Mouse (Mus musculus): Measurements from ENCODE around the gene Tfap2c. TPM values are rescaled to one million over a fixed set of nuclear protein-coding genes. Genes with fewer than 3 reads are reported as not detected.

Tfap2c gene
- total RNA-seq, 1 experiment from 2014 or later: not detected

DNA sequence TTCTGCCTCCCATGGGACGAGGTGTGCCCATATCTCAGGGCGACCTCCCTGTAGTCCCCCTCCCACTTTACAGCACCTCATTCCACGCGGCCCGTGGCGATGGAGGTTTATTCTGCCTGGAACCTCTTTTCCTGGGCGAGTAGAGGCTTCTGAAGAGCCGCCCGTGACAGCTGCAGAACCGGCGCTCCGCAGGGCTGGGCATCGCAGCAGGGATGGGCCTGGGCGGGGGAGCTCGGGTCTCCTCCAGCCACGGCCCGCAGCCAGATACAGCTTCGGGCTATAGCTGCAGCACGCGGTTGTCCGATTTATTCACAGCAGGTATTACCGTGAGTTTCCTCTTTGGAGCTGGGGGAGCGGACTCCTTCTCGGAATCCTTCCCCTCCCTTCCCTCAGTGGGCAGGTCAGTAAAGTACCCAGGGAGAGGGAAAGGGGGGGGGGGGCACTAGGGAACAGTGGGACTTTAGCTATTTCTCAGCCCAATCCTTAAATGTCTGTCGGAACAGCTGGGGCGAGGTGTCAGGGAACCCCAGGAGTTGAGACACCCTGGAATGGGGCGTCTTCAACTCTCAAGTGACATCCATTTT is 629 bp upstream of the Tfap2c start:
- ATAC-seq (replicated peaks; ENCODE audit: insufficient number of reproducible peaks, low FRiP score, low TSS enrichment, poor library complexity, severe bottlenecking): no peak

DNA sequence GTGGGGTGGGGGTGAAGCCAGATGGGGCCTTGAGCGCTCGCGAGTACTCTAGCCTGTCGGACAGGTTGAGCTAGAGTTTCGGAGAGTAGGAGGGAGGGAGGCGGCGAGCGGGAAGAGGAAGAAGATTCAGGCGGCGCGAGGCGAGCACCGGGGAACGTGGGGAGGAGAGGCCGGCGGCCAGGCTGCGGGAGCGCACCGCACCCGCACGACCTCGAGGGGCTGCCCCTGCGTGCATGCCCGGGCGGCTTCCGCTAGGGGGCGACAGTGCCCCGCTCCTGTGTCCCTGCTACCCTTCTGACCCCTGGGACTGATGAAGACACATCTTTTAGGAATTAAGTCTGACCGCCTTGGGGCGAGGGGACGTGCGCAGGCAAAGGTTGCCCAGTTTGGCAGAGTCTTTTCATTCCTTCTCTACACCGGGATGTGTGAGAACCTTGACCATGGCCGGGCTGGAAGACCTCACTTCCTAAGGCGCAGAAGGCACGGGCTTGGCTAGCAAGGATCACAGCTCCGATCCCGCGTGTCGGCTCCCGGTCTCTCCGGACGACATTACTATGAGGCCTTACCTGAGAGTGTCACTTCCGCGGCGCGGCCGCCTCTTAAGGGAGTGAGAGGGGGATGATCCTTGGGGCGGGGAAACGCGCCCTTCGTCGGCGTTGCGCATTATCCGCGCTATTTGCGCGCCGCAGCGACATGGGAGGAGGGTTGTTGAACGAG is 1.1 kb downstream of the Tfap2c start:
- no peak for ATAC-seq (replicated peaks; ENCODE audit: insufficient number of reproducible peaks, low FRiP score, low TSS enrichment, poor library complexity, severe bottlenecking)

DNA sequence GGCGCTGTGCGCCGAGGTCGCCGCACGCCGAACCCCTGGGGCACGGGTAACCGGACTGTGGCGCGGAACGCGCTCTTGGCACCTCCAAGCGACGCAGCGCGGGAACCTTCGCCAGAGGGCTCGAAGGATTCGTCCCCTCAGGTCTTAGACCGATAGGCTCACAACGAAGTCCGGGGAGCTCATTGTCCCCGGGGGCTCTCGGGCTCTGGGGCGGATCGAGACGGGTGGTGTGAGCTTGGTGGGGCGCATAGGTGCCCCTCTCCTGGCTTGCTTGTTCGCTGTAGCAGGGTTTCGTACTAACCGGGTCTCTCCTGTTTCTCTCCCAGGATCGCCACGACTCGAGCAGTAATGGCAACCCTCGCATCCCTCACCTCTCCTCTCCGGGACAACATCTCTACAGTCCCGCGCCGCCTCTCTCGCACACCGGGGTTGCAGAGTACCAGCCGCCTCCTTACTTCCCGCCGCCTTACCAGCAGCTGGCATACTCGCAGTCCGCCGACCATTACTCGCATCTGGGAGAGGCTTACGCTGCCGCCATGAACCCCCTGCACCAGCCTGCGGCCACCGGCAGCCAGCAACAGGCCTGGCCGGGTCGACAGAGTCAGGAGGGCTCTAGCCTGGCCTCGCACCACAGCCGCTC is 1.8 kb downstream of the Tfap2c start:
- no peak for ATAC-seq (replicated peaks; ENCODE audit: insufficient number of reproducible peaks, low FRiP score, low TSS enrichment, poor library complexity, severe bottlenecking)

DNA sequence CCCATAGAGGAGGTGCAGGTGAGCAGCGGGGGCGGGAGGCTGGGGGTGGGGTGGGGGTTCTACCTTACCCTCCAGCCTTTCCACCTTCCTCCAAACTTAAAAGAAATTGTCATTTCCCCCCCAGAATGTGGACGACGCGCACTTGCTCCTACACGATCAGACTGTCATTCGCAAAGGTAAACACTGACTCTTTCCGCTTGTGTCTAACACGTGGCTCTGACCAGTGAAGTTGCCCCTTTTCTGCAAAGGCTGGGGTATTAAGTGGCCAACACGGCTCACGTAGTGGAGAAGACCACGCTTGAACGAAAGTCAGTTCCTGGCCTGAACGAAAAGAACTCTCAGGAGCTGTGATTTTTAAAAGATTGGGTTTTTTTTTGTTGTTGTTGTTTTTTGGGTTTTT is 2.5 kb downstream of the Tfap2c start:
- no peak for ATAC-seq (replicated peaks; ENCODE audit: insufficient number of reproducible peaks, low FRiP score, low TSS enrichment, poor library complexity, severe bottlenecking)

DNA sequence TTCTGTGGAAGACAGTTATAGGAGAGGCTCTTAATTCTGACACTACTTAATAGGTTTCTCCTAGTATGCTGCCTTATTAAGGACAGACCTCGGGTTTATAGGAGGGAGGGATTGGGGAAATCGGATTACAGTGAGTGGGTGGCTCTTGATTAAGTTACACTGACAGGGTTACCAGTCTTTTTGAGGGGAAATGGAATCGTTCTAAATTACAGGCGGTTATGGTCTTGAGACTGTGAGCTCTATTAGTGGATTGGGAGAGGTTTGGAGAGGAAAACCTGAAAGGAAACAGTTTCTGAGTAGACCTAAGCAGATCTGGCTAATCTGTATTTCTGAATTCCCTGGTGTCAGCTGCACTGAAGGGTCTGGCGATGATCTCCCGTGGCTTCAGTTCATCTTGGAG is 3.3 kb downstream of the Tfap2c start:
- ATAC-seq (replicated peaks; ENCODE audit: insufficient number of reproducible peaks, low FRiP score, low TSS enrichment, poor library complexity, severe bottlenecking): no peak

DNA sequence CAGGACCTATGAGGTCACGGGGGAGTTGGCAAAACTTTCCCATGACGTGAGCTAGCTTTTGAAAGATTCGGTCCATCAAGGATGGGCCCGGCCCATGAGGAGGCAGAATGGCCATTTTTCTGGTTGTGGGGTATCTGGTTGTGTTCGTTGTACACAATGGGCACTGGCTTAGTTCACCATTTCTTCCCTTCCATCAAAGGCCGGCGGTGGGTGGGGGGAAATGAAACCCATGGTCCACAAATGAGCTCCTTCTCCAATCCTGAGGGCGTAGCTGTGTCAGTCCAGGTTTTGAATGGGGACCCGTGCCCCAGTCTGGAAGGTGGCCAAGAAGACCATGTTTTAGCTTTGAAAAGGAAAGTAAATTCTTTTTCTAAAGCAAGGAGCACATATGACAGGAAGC is 4.8 kb downstream of the Tfap2c start:
- ATAC-seq (replicated peaks; ENCODE audit: insufficient number of reproducible peaks, low FRiP score, low TSS enrichment, poor library complexity, severe bottlenecking): no peak

DNA sequence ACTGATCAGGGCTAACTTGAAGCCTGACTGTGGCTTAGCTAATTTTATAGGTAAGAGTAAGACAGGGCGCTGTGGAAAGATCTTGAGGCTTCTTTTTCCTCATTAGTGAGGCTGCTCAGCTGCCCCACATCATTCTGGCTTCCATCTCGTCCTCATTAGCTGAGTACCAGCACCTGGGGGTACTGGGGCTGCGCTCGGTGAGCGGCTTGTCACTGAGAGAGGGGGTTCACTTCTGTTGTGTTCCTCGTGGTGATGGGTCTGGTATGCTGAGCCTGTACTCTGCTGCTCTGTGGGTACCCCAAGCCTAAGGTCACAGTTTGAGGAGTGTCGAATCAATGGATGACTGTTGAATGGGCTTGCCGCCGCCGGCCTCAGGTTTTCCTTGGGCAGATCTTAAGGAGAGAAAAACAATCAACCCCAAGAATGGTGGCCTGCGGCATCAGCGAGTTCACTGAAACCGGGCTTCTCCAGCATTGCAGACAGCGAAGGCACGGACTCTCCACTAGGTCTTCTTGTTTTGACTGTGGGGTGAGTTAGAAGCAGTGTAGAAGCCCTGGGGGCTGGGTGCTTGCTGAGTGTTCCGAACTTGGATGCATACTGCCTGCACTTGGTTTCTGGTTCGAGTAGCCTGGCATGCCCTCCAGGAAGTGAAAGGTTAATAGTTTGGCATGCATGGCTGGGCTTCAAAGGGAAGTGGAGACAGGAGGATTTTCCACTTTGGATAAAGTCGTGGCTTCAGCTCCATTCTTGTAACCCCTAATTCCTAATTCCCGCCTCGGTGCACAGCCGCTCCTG is 9.5 kb downstream of the Tfap2c start:
- no peak for ATAC-seq (replicated peaks; ENCODE audit: insufficient number of reproducible peaks, low FRiP score, low TSS enrichment, poor library complexity, severe bottlenecking)

DNA sequence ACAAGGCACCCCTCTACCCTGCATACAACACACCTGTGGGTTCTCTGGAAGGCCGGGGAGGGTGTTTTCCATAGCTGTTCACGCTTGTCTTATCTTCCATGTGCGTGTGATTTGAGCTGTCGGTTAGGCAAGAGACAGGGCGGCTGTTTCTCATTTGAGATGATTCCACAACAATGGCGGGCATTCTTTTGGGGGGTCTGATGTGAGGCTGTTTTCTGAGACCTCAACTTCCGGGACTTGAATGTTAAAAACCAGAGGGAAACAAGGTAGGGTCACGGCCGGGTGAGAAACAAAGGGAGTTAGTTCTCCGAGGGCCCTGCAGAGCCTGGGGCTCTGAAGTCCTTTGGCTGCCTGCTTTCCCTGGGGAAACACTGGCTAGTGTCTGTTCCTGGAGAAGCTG is 11.6 kb downstream of the Tfap2c start:
- no peak for ATAC-seq (replicated peaks; ENCODE audit: insufficient number of reproducible peaks, low FRiP score, low TSS enrichment, poor library complexity, severe bottlenecking)

DNA sequence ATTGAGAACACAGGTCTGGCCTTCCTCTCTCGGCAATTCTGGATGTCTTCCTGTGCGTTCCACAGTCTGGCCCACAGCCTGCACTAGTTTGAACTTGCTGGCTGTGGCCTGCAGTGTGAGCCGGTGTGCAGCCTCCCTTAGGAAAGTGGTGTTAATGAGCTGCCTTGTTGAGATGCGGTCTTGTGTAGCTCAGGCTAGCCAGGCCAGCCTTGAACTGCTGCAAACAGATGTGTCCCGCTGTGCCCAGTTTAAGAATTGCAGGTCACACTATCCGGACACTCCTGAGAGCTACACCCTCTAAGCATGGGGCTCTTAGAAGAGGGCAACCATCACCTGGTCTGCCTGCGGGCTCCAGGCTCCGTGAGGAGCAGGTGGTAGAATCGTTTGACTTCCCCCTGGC is 18.4 kb downstream of the Tfap2c start:
- ATAC-seq (replicated peaks; ENCODE audit: insufficient number of reproducible peaks, low FRiP score, low TSS enrichment, poor library complexity, severe bottlenecking): no peak

DNA sequence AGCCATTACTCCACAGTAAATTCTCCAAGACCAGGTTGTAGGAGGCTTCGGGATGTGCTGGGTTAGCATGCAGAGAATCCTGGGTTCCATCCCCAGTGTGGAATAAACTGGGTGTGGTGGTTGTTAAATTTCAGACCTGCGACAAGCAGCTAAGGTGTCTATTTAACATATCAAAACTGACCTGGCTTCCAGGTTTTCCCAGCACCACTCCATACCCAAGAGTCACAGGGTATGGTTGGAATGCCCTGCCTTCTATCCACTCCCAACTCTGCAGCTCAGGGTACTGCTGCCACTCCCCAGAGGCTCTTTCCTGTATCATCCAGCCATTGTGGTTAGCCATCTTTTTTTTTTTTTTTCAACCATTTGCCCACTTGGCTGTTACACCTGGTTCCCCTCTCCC is 19.1 kb downstream of the Tfap2c start:
- ATAC-seq (replicated peaks; ENCODE audit: insufficient number of reproducible peaks, low FRiP score, low TSS enrichment, poor library complexity, severe bottlenecking): no peak

DNA sequence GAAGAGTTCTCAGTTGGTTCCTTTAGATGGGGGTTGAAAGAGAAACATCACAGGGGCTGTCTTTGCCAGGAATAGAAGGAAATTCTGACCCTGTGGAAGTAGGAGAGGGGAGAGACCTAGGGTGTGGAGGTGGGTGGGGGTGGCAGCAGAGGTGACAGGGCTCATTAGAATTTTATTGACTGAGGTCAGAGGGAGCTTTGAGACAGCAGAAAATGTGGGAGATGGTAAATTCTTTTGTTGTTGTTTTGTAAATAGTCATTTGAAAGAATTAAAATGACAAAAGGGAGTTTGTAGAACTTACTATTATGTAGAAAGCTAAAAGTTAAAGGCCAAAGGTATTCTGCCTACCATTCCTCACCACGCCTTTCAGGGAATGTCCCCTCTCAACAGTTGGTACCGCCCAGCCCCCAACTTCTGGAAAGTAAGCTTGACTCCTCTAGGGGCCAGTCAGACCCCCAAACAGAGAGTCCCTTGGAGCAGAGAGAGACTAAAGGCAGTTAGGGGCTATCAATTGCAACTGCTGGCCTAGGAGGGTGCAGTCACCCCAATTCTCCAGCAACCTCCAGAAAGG is 27.9 kb downstream of the Tfap2c start:
- ATAC-seq (replicated peaks; ENCODE audit: insufficient number of reproducible peaks, low FRiP score, low TSS enrichment, poor library complexity, severe bottlenecking): no peak

DNA sequence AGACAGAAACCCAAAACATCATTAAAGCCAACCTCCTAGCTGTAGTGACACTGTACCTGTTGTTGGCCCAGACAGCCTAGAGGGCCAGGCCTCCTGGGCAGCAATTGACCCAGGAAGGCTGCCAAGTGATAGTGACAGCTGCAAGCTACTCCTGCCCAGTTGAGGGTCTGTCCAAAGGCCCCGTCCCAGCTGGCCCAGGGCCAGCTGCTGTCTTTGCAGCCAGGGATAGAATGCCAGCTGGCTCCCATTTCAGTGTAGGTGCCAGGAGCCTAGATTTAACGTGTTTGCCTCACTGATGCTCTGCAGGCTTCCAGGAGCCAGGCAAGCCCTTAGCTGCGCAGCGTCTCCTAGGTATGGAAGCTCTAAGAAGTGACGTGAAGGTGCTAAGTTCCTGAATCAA is 29.8 kb downstream of the Tfap2c start:
- ATAC-seq (replicated peaks; ENCODE audit: insufficient number of reproducible peaks, low FRiP score, low TSS enrichment, poor library complexity, severe bottlenecking): no peak

DNA sequence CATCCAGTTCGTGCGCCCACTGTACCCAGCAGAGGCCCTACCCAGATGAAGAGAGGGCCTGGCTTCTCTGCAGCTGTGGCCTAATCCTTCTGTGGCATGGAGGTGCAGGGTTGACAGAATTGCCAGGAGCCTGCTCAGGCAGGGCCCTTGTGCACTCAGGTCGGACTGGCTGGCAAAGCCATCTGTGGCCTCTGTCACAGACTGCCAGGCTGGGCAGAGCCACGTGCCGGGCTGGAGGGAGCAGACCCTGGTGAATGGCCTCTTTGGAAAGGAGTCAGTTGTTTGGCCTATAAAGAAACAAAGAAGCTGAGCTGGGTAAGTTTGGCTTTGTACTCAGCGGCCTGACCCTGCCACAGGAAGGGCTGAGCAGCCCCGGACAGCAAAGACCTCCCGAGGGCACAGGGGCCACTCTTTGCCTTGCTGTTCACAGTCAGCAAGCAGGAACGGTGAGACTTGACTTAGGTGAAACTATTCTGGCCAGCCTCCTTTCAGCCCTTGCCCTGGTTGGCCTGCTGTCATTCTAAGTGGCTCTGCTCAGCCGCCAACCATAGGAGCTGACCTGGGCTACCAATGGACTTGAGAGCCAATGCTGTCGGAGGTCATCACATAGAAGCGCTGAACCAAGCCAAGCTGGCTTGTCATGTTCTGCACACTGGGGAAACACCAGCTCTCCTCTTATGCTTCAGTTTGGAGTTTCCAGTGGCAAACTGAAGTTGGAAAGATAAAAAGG is 31.3 kb downstream of the Tfap2c start:
- ATAC-seq (replicated peaks; ENCODE audit: insufficient number of reproducible peaks, low FRiP score, low TSS enrichment, poor library complexity, severe bottlenecking): no peak

DNA sequence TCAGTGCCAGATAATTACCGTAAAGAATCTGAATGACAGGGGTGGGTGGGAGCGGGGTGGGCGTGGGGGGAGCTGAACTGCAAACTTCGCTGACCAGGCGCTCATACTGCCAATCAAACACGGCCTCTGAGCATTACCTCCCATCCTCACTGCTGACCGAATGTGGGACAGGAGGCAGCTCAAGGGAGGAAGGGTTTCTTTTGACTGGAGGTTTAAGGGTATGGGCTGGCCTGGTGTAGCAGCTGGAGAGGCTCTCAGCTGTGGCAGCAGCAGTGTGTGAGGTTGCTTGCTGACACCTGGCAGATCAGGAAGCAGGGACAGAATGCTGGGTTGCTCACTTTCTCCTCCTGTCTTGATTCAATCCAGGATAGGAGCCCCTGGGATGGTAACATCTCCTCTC is 33.9 kb downstream of the Tfap2c start:
- no peak for ATAC-seq (replicated peaks; ENCODE audit: insufficient number of reproducible peaks, low FRiP score, low TSS enrichment, poor library complexity, severe bottlenecking)

DNA sequence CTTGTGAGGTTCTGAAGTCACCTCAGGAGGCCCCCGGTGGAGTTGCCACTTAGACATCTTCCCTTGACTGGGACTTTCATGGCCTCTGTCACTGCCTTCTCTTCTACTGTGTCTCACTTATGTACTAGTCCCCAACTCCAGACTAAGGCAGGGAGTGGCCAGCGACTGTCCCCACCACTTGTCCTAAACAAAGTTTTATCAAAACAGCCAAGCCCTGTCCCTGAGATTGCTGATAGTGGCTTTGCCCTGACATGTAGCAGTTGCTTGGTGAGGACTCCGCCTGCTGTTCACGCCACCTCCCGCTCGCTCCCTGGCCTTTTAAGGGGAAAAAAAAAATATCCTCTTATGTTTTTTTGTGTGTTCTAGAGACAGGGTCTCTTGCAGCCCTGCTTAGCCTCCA is 35.9 kb downstream of the Tfap2c start:
- ATAC-seq (replicated peaks; ENCODE audit: insufficient number of reproducible peaks, low FRiP score, low TSS enrichment, poor library complexity, severe bottlenecking): no peak

DNA sequence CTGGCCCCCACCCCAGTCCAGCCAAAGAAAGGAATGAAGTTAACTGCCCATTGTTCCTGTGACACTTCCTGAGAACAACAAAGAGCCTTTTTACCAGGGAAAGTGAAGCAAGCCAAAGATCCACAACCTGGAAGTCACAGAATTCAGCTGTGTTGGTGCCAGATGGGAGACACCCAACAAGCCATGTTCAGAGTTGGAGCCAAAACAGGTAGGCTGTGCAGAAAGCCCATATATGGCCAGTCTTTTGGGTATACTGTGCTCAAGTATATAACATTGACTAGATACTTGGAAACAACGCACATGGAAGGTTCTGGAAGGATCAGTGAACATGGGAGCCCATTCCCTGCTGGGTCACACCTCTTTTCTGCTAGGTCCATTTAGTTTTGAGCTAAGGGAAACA is 39.7 kb downstream of the Tfap2c start:
- no peak for ATAC-seq (replicated peaks; ENCODE audit: insufficient number of reproducible peaks, low FRiP score, low TSS enrichment, poor library complexity, severe bottlenecking)

DNA sequence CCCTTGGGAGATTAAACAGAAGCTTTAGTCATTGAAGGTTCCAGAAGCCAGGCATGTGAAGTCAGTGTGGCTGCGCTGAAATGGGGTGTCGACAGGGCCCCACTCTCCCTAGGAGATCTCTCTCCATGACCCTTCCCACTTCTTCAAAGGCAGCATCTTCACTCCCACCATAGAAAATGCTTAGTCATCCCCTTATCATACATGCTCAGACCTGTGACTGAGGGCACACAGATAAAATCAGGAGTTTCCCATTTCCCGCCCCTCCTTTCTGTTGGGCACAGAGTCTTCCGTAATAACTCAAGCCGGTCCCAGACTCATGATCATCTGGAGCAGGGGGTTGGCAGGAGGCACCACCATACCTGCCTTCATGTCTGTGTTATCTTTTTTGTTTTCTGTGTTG is 41.4 kb downstream of the Tfap2c start:
- no peak for ATAC-seq (replicated peaks; ENCODE audit: insufficient number of reproducible peaks, low FRiP score, low TSS enrichment, poor library complexity, severe bottlenecking)

DNA sequence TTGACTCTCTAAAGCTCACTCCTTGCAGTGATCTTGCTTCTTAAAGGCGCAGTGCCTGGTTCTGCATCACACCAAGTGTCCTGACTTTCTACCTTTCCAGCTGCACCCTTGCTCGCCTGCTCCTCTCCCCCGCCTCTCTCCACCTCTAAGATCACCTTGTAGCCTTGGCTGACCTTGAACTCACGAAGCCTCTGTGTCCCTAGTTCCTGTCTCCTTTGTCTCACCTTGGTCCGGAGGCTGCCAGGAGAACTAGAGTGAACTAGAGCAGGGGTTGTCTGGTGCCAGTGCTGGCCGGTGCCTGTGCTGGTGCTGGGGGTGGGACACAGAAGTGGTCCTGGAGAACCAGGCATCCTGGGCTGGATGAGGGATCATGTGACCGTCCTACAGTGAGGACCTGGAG is 44.9 kb downstream of the Tfap2c start:
- ATAC-seq (replicated peaks; ENCODE audit: insufficient number of reproducible peaks, low FRiP score, low TSS enrichment, poor library complexity, severe bottlenecking): no peak

DNA sequence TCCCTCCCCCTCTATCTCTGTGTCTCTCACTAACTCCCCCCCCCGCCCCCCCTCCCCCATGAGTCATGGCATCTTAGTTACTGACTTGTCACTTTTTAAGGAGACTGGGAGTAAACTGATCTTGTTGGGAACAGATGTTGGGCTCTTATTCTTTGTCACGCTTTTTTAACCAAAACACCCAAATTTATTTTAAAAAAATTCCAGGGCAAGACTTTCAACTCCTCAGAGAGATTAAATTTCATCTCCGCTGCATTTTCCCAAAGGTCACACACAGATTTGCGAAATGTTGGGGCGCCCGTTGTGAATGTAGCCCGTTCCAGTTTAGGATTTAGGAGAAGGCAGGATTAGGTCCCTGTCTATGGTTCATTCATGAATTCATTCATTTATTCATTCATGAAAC is 47.7 kb downstream of the Tfap2c start:
- no peak for ATAC-seq (replicated peaks; ENCODE audit: insufficient number of reproducible peaks, low FRiP score, low TSS enrichment, poor library complexity, severe bottlenecking)
